Mouse (Mus musculus): ENCODE data around the gene Nhsl1. TPM values are rescaled to one million over a fixed set of nuclear protein-coding genes. Genes with fewer than 3 reads are reported as not detected.

Nhsl1 gene
- total and polyA plus RNA-seq, 3 experiments: not detected

GRCm38 (mm10) chr10:18339386-18339785 is 20.6 kb downstream of the Nhsl1 start:
- no peaks in the 10 kb centered on the region for H3K4me1 ChIP-seq (ENCODE audit: control insufficient read depth in 1 of 2, insufficient read depth in 2 of 2, low read length in 2 of 2)
- no peak overlapping the region for H3K9ac ChIP-seq (ENCODE audit: control insufficient read depth, low read depth, low read length, poor library complexity, severe bottlenecking)
- no peak overlapping the region for H3K27ac ChIP-seq (ENCODE audit: control insufficient read depth, low read depth, low read length)
- H3K9me3 ChIP-seq (replicated peaks; ENCODE audit: insufficient read depth, low read length): no peaks in the 10 kb centered on the region
- no peak overlapping the region for H3K4me3 ChIP-seq (ENCODE audit: control insufficient read depth in 1 of 2, insufficient read depth in 1 of 2, low read depth in 2 of 2, low read length in 2 of 2)
- no peaks in the 10 kb centered on the region for H3K79me2 ChIP-seq (ENCODE audit: control insufficient read depth, insufficient read depth, low read length, poor library complexity)
- no peaks in the 10 kb centered on the region for H3K36me3 ChIP-seq (ENCODE audit: control insufficient read depth in 1 of 2, insufficient read depth in 2 of 2, low read length in 2 of 2)
- peaks cover 0 to 1% of the 10 kb centered on the region in 2 experiments; a peak in 1 of 4 replicates for H3K27me3 ChIP-seq (ENCODE audit: control insufficient read depth in 1 of 2, insufficient read depth in 2 of 2, low read length in 2 of 2)
- DNase-seq (ENCODE audit: low read depth, low spot score): no peak
- TF ChIP-seq POLR2A (IDR thresholded peaks at IDR 0.05; ENCODE audit: control insufficient read depth in 1 of 2, insufficient read depth in 1 of 2, low read depth in 1 of 2, low read length in 2 of 2, poor library complexity in 1 of 2): no peak
- TF ChIP-seq GABPA (IDR thresholded peaks at IDR 0.05; ENCODE audit: low read depth, low read length): no peak
- TF ChIP-seq UBTF (IDR thresholded peaks at IDR 0.05; ENCODE audit: borderline replicate concordance, insufficient read depth, low read depth, low read length): no peak
- TF ChIP-seq JUND (IDR thresholded peaks at IDR 0.05; ENCODE audit: low read depth, low read length): no peak
- no peak for TF ChIP-seq CHD2 (IDR thresholded peaks at IDR 0.05; ENCODE audit: low read length)
- TF ChIP-seq GATA1 (IDR thresholded peaks at IDR 0.05; ENCODE audit: low read depth, low read length): no peak
- TF ChIP-seq KAT2A (conservative IDR thresholded peaks at IDR 0.05; ENCODE audit: low read depth, low read length): no peak
- no peak for TF ChIP-seq POLR2AphosphoS2 (IDR thresholded peaks at IDR 0.05; ENCODE audit: low read length)
- TF ChIP-seq CTCF (IDR thresholded peaks at IDR 0.05 in 2 of 3, conservative IDR thresholded peaks at IDR 0.05 in 1 of 3; ENCODE audit: control insufficient read depth in 1 of 3, insufficient read depth in 1 of 3, low read depth in 2 of 3, low read length in 3 of 3, poor library complexity in 1 of 3, severe bottlenecking in 1 of 3): no peak
- TF ChIP-seq POLR2AphosphoS5 (IDR thresholded peaks at IDR 0.05; ENCODE audit: borderline replicate concordance, low read depth, low read length): no peak
- TF ChIP-seq MYC (IDR thresholded peaks at IDR 0.05; ENCODE audit: low read depth, low read length): no peak
- no peak for TF ChIP-seq USF1 (IDR thresholded peaks at IDR 0.05; ENCODE audit: low read depth, low read length)
- TF ChIP-seq ZC3H11A (IDR thresholded peaks at IDR 0.05; ENCODE audit: low read depth, low read length): no peak
- TF ChIP-seq CHD1 (IDR thresholded peaks at IDR 0.05; ENCODE audit: low read depth, low read length): no peak
- no peak for TF ChIP-seq ZNF384 (IDR thresholded peaks at IDR 0.05; ENCODE audit: low read depth, low read length)
- no peak for TF ChIP-seq RAD21 (IDR thresholded peaks at IDR 0.05; ENCODE audit: low read depth, low read length)

- no peak for TF ChIP-seq JUND (IDR thresholded peaks at IDR 0.05; ENCODE audit: low read depth, low read length)
- no peak for TF ChIP-seq TAL1 (IDR thresholded peaks at IDR 0.05; ENCODE audit: low read length)
- no peak for TF ChIP-seq KAT2A (conservative IDR thresholded peaks at IDR 0.05; ENCODE audit: low read depth, low read length)
- no peak for TF ChIP-seq USF2 (IDR thresholded peaks at IDR 0.05; ENCODE audit: borderline replicate concordance in 1 of 2, insufficient read depth in 1 of 2, low read depth in 1 of 2, low read length in 2 of 2)
- no peak for TF ChIP-seq ZMIZ1 (IDR thresholded peaks at IDR 0.05; ENCODE audit: low read depth, low read length)
- no peak for TF ChIP-seq SMC3 (IDR thresholded peaks at IDR 0.05; ENCODE audit: low read depth, low read length)
- no peaks in the 10 kb centered on the region for H3K9me3 ChIP-seq (replicated peaks; ENCODE audit: insufficient read depth, low read length)
- no peak overlapping the region for H3K9ac ChIP-seq (ENCODE audit: control insufficient read depth, low read depth, low read length, poor library complexity, severe bottlenecking)
- H3K4me3 ChIP-seq (ENCODE audit: control insufficient read depth in 1 of 2, insufficient read depth in 1 of 2, low read depth in 2 of 2, low read length in 2 of 2): no peak overlapping the region
- no peak for DNase-seq (ENCODE audit: low read depth, low spot score)
- H3K27ac ChIP-seq (ENCODE audit: control insufficient read depth, low read depth, low read length): no peak overlapping the region
- no peaks in the 10 kb centered on the region for H3K79me2 ChIP-seq (ENCODE audit: control insufficient read depth, insufficient read depth, low read length, poor library complexity)
- H3K4me1 ChIP-seq (ENCODE audit: control insufficient read depth in 1 of 2, insufficient read depth in 2 of 2, low read length in 2 of 2): no peaks in the 10 kb centered on the region
- H3K36me3 ChIP-seq (ENCODE audit: control insufficient read depth in 1 of 2, insufficient read depth in 2 of 2, low read length in 2 of 2): no peaks in the 10 kb centered on the region
- peaks cover 0 to 4% of the 10 kb centered on the region in 2 experiments; a peak in 1 of 4 replicates for H3K27me3 ChIP-seq (ENCODE audit: control insufficient read depth in 1 of 2, insufficient read depth in 2 of 2, low read length in 2 of 2)
Observed at GRCm38 (mm10) chr10:18340930-18341329, 22.1 kb downstream of the Nhsl1 start.

Measured in MEL (cell line).